Mouse (Mus musculus): ENCODE data around the gene Stk24.
A peak's percentile ranks its signal among the peaks of the same experiment; 100 is the strongest.

Gene Stk24

GRCm38 (mm10) chr14:121314934-121315333, 64.9 kb downstream of the Stk24 start:
- no peak for DNase-seq (ENCODE audit: low read depth)

- DNase-seq (ENCODE audit: low read depth), result no peak
Observed at GRCm38 (mm10) chr14:121313283-121313682, 66.5 kb downstream of the Stk24 start.

- no peak for DNase-seq (ENCODE audit: low read depth)
Observed at GRCm38 (mm10) chr14:121311083-121311482, 68.7 kb downstream of the Stk24 start.

GRCm38 (mm10) chr14:121310325-121311080, 69.3 kb downstream of the Stk24 start:
- no peak for DNase-seq (ENCODE audit: low read depth)

- DNase-seq (ENCODE audit: low read depth), result no peak
Observed at GRCm38 (mm10) chr14:121309909-121310308, 69.9 kb downstream of the Stk24 start.

- DNase-seq (ENCODE audit: low read depth), result no peak
Observed at GRCm38 (mm10) chr14:121305316-121306064, 74.3 kb downstream of the Stk24 start.

GRCm38 (mm10) chr14:121304523-121304922, 75.3 kb downstream of the Stk24 start:
- no peak for DNase-seq (ENCODE audit: low read depth)

- no peak for DNase-seq (ENCODE audit: low read depth)
Observed at GRCm38 (mm10) chr14:121299093-121299492, 80.7 kb downstream of the Stk24 start.

GRCm38 (mm10) chr14:121298537-121298936, 81.3 kb downstream of the Stk24 start:
- DNase-seq (ENCODE audit: low read depth), result no peak

- no peak for DNase-seq (ENCODE audit: low read depth)
Observed at GRCm38 (mm10) chr14:121297103-121297502, 82.7 kb downstream of the Stk24 start.

- DNase-seq (ENCODE audit: low read depth), result no peak
Observed at GRCm38 (mm10) chr14:121294484-121294883, 85.3 kb downstream of the Stk24 start.

- no peak for DNase-seq (ENCODE audit: low read depth)
Observed at GRCm38 (mm10) chr14:121292391-121292790, 87.4 kb downstream of the Stk24 start.

GRCm38 (mm10) chr14:121291881-121292280, 87.9 kb downstream of the Stk24 start:
- DNase-seq (ENCODE audit: low read depth), result no peak

- DNase-seq (ENCODE audit: low read depth), result no peak
Observed at GRCm38 (mm10) chr14:121285379-121286120, 94.3 kb downstream of the Stk24 start.

GRCm38 (mm10) chr14:121281336-121281710, 98.5 kb downstream of the Stk24 start:
- no peak for DNase-seq (ENCODE audit: low read depth)

GRCm38 (mm10) chr14:121280601-121281335, 99.0 kb downstream of the Stk24 start:
- DNase-seq (ENCODE audit: low read depth), result no peak

GRCm38 (mm10) chr14:121279106-121279505, 100.7 kb downstream of the Stk24 start:
- DNase-seq (ENCODE audit: low read depth), result peak; percentile 52

- no peak for DNase-seq (ENCODE audit: low read depth)
Observed at GRCm38 (mm10) chr14:121276016-121276415, 103.8 kb downstream of the Stk24 start.

- no peak for DNase-seq (ENCODE audit: low read depth)
Observed at GRCm38 (mm10) chr14:121274985-121275384, 104.8 kb downstream of the Stk24 start.

- no peak for DNase-seq (ENCODE audit: low read depth)
Observed at GRCm38 (mm10) chr14:121270490-121270889, 109.3 kb downstream of the Stk24 start.

GRCm38 (mm10) chr14:121267801-121268200, 112.0 kb downstream of the Stk24 start:
- DNase-seq (ENCODE audit: low read depth), result no peak

GRCm38 (mm10) chr14:121264453-121264852, 115.4 kb downstream of the Stk24 start:
- no peak for DNase-seq (ENCODE audit: low read depth)
